Mouse (Mus musculus) monocyte, adult 2 months (primary cell): ENCODE results near the gene Olfr945.

ENCODE experiments used
- DNase-seq, 2 experiments: peaks; one replicate each; pipeline ENCODE4 v3.0.0; 2022; ENCODE audit warnings: low spot score in 2 of 2, low read depth in 1 of 2

Olfr945 gene

GRCm38 (mm10) chr9:39276718-39277117 is at the start of gene Olfr945:
Gene Olfr945, minus strand, starts transcription at chr9:39276818.
- no peak for DNase-seq

- no peak for DNase-seq
Observed at GRCm38 (mm10) chr9:39325945-39326344, 49.3 kb upstream of the Olfr945 start, which contains the start of gene Olfr948. Gene Olfr948, minus strand, starts transcription at chr9:39326045.

DNA sequence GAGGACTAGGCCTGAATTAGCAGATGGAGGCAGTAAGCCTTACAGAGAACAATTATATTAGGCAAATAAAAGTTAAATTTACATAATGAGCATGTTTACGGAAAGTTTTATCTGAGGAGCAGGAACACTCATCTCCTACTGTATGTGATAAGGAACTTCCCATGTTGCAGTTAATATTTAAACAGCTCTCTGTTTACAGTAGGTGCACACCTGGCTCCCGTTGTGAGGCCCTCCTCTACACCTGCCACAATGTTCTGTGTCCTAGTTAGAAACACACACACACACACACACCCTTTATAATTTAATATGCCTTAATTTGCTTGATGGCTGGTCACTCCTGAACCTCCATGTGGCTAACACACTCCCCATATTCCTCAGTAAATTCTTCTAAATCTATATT is 10.5 kb upstream of the Olfr945 start:
- DNase-seq: no peak

- DNase-seq: no peak
Observed at GRCm38 (mm10) chr9:39249894-39250293, 26.7 kb downstream of the Olfr945 start, which contains the start of gene Olfr1537. Gene Olfr1537, minus strand, starts transcription at chr9:39249994.
